Mouse (Mus musculus) liver, postnatal 0 days (tissue): ENCODE measurements at regions not wholly inside any gene's neighbourhood (a gene's known extent, or its start where the extent isn't known, plus 50 kb on each side); places are given as distances from the start of the nearest gene placed in this dataset.

Experiments
- ATAC-seq: fragments of 200-750 bp; cut with Nextera tagmentation; 2 replicates; pipeline ENCODE4 v1.8.0; 2017; ENCODE audit warnings: mild to moderate bottlenecking, moderate library complexity
- DNase-seq: peaks from one replicate; pipeline ENCODE4 v3.0.0-alpha.2; 2016
- H3K27ac ChIP-seq: fragments of 300-500 bp; sonication (generic); 2 replicates; pipeline ENCODE4 v1.5.1; 2014; ENCODE audit warnings: antibody characterized with exemption, moderate library complexity, mild to moderate bottlenecking, low read depth
- H3K27me3 ChIP-seq: fragments of 300-500 bp; sonication (generic); 2 replicates; pipeline ENCODE4 v1.6.1; 2014; ENCODE audit warnings: low read length, control low read depth, mixed read lengths; ENCODE audit not compliant: insufficient read depth
- H3K36me3 ChIP-seq: fragments of 300-500 bp; sonication (generic); replicated peaks from 2 replicates; pipeline ENCODE4 v1.6.1; 2014; ENCODE audit warnings: mild to moderate bottlenecking, control low read depth, low read length, moderate library complexity, mixed read lengths; ENCODE audit not compliant: insufficient read depth
- H3K4me1 ChIP-seq: fragments of 300-500 bp; sonication (generic); 2 replicates; pipeline ENCODE4 v1.6.1; 2014; ENCODE audit warnings: antibody characterized with exemption, mild to moderate bottlenecking, control low read depth; ENCODE audit not compliant: insufficient read depth
- H3K4me2 ChIP-seq: fragments of 300-500 bp; sonication (generic); 2 replicates; pipeline ENCODE4 v1.6.1; 2014; ENCODE audit warnings: low read depth, mild to moderate bottlenecking, low read length, moderate library complexity, mixed read lengths
- H3K4me3 ChIP-seq: fragments of 300-500 bp; sonication (generic); 2 replicates; pipeline ENCODE4 v1.5.1; 2014; ENCODE audit warnings: low read depth, low read length
- H3K9ac ChIP-seq: fragments of 300-500 bp; sonication (generic); replicated peaks from 2 replicates; pipeline ENCODE4 v1.6.1; 2014; ENCODE audit warnings: mild to moderate bottlenecking, moderate library complexity
- H3K9me3 ChIP-seq: fragments of 300-500 bp; sonication (generic); 2 replicates; pipeline ENCODE4 v1.6.1; 2016; ENCODE audit warnings: mild to moderate bottlenecking, control low read depth, low read length, mixed read lengths
- CTCF ChIP-seq: sonication (generic); IDR thresholded peaks from 2 replicates; pipeline ENCODE4 v1.5.1; 2016; ENCODE audit warnings: antibody characterized with exemption, low read depth
- EP300 ChIP-seq: IDR thresholded peaks from 2 replicates; pipeline ENCODE4 v1.6.1; 2016; ENCODE audit warnings: antibody characterized with exemption, low read depth, mild to moderate bottlenecking
- WGBS: fragments of 180-500 bp; shearing (Covaris S2); extraction: QIAGEN DNeasy Blood & Tissue Kit; methylation state at CpG from one replicate; pipeline ENCODE4 v1.1.7; 2014; ENCODE audit not compliant: insufficient replicate concordance; 5-methylcytosine and 5-hydroxymethylcytosine counted together

GRCm38 (mm10) chr17:67514387-67515241 lies 117.9 kb downstream of the Lrrc30 start:
- H3K4me2 ChIP-seq: no peak overlapping the region
- no peak overlapping the region for H3K9ac ChIP-seq
- DNase-seq (no peak), ATAC-seq (no peak)
- H3K4me1 ChIP-seq: peaks cover 12% of the 10 kb centered on the region; the same call in 1 of the 2 replicates
- H3K27ac ChIP-seq: no peak overlapping the region
- WGBS: 59% methylated on average over 9 of the region's 9 CpGs
- no peaks in the 10 kb centered on the region for H3K36me3 ChIP-seq
- no peaks in the 10 kb centered on the region for H3K27me3 ChIP-seq
- no peaks in the 10 kb centered on the region for H3K9me3 ChIP-seq
- H3K4me3 ChIP-seq: no peak overlapping the region
- no peak for TF ChIP-seq CTCF

DNA sequence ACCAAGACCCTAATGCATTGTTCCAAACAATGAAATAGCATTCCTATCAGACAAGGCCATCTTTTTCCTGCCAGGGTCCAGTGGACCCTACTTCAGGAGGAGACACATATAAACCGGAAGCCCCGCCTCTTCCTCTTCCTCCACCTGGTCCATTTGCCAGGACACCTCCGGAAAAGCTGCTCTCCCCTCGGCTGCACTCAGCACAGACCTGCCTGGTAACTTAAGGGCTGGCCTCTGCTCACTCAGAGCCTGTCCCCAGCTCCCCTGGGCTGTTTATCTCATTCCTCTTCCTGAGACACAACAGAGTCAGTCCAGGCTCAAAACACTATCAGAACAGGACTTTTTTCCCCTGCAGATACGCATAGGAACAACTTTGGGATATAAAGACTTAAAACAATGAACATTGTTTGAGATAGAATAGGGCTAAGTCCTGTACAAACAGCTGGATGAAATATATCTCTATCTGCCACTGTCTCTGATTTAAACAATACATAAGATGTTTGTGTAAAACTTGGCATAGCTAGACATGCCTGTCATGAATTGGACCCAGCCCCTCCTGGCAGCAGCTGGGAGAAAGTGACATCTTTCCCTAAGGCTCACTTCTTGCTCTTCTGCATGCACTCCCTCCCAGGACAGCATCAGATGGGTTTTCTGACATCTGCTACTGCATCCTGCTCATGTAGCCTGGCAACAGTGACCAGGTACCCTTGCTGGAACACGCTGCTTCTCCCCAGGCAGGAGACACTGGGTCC lies 119.6 kb downstream of the Lrrc30 start:
- Histone ChIP-seq H3K4me2 (no peak overlapping the region), H3K27ac (no peak overlapping the region), H3K4me3 (no peak overlapping the region), H3K36me3 (no peaks in the 10 kb centered on the region), H3K27me3 (no peaks in the 10 kb centered on the region), H3K9me3 (no peaks in the 10 kb centered on the region), H3K4me1 (peaks cover 12% of the 10 kb centered on the region; the same call in 1 of the 2 replicates), H3K9ac (no peak overlapping the region)
- TF ChIP-seq EP300: no peak
- TF ChIP-seq CTCF: no peak
- DNase-seq: peak; percentile 19
- WGBS: 44% methylated on average over 6 of the region's 6 CpGs
- ATAC-seq: 0 out of 2 replicates have a peak, but pooled peaks have one; percentile 25

- H3K4me1 ChIP-seq: peaks cover 12% of the 10 kb centered on the region; the same call in 1 of the 2 replicates
- DNase-seq (no peak), ATAC-seq (no peak)
- WGBS: 56% methylated on average over 6 of the region's 6 CpGs
- no peak overlapping the region for H3K9ac ChIP-seq
- H3K27ac ChIP-seq: no peak overlapping the region
- no peaks in the 10 kb centered on the region for H3K36me3 ChIP-seq
- H3K4me3 ChIP-seq: no peak overlapping the region
- H3K9me3 ChIP-seq: no peaks in the 10 kb centered on the region
- TF ChIP-seq CTCF (no peak), EP300 (no peak)
- no peak overlapping the region for H3K4me2 ChIP-seq
- H3K27me3 ChIP-seq: no peaks in the 10 kb centered on the region
These were observed 120.5 kb downstream of the Lrrc30 start for GRCm38 (mm10) chr17:67512008-67512407.

- Histone ChIP-seq H3K36me3 (no peaks in the 10 kb centered on the region), H3K4me1 (peaks cover 12% of the 10 kb centered on the region; the same call in 1 of the 2 replicates), H3K9ac (no peak overlapping the region), H3K27ac (no peak overlapping the region), H3K9me3 (no peaks in the 10 kb centered on the region), H3K4me3 (no peak overlapping the region), H3K4me2 (no peak overlapping the region), H3K27me3 (no peaks in the 10 kb centered on the region)
- DNase-seq (no peak), ATAC-seq (no peak)
- TF ChIP-seq CTCF (no peak), EP300 (no peak)
- 77% methylated on average over 9 of the region's 9 CpGs for WGBS
These were observed 122.6 kb downstream of the Lrrc30 start for GRCm38 (mm10) chr17:67509921-67510320.

DNA sequence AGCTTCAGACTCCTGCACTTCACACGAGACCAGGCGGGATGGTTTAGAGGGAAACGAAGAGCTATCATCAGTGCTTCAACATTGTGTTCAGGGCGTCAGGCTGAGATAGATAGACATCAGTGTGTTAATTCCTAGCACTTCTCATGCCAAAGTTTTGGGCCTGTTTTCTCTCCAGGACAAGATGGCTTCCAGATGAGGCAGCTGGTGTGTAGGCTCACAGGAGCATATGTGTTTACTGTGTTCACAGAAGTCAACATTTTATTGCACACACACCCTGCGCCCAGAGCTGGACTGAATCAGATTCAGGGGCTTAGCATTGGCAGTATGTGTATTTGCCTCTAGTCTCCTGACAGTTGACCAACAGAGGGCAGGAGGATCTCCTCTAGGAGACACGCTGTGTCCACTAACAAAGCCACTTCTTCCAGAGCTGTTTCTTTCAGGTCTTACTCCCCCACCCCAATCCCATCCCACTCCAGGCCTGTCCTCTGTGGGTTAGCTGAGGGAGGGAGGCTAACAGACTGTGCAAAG lies 123.4 kb downstream of the Lrrc30 start:
- ATAC-seq: no peak
- no peak for DNase-seq
- TF ChIP-seq CTCF: no peak
- TF ChIP-seq EP300: no peak
- Histone ChIP-seq H3K4me2 (no peak overlapping the region), H3K4me3 (no peak overlapping the region), H3K27ac (no peak overlapping the region), H3K27me3 (no peaks in the 10 kb centered on the region), H3K9ac (no peak overlapping the region), H3K9me3 (no peaks in the 10 kb centered on the region), H3K4me1 (peaks cover 12% of the 10 kb centered on the region; the same call in 1 of the 2 replicates), H3K36me3 (no peaks in the 10 kb centered on the region)
- WGBS: 78% methylated on average over 6 of the region's 6 CpGs

GRCm38 (mm10) chr17:67508353-67508752 lies 124.2 kb downstream of the Lrrc30 start:
- Histone ChIP-seq H3K9me3 (no peaks in the 10 kb centered on the region), H3K36me3 (no peaks in the 10 kb centered on the region), H3K4me3 (no peak overlapping the region), H3K9ac (no peak overlapping the region), H3K4me1 (peaks cover 12% of the 10 kb centered on the region; the same call in 1 of the 2 replicates), H3K27me3 (no peaks in the 10 kb centered on the region), H3K27ac (no peak overlapping the region), H3K4me2 (no peak overlapping the region)
- DNase-seq: no peak
- no peak for TF ChIP-seq EP300
- no peak for TF ChIP-seq CTCF
- WGBS: 56% methylated on average over 2 of the region's 2 CpGs
- no peak for ATAC-seq
